Mouse (Mus musculus) hindbrain, postnatal 0 days (tissue): ENCODE measurements around the gene E330014E10Rik. TPM values are rescaled to one million over a fixed set of nuclear protein-coding genes. Genes with fewer than 3 reads are reported as not detected.
"Not testable (repeated sequence)": the region's sequence is repeated elsewhere in the genome, so short reads cannot be mapped to it uniquely, and the experiment has no call there.

Experiments
- ATAC-seq: fragments of 200-750 bp; cut with Nextera tagmentation; 2 replicates; pipeline ENCODE4 v1.8.0; 2017; ENCODE audit warnings: mild to moderate bottlenecking, moderate TSS enrichment, moderate library complexity
- DNase-seq: peaks from one replicate; pipeline ENCODE4 v3.0.0-alpha.2; 2015; ENCODE audit warnings: low spot score
- H3K27ac ChIP-seq: fragments of 300-500 bp; sonication (generic); 2 replicates; pipeline ENCODE4 v1.5.1; 2014; ENCODE audit warnings: mild to moderate bottlenecking
- H3K27me3 ChIP-seq: fragments of 300-500 bp; sonication (generic); 2 replicates; pipeline ENCODE4 v1.6.1; 2014; ENCODE audit warnings: low read length, mixed read lengths; ENCODE audit not compliant: insufficient read depth
- H3K36me3 ChIP-seq: fragments of 300-500 bp; sonication (generic); 2 replicates; pipeline ENCODE4 v1.6.1; 2014; ENCODE audit warnings: low read length, mixed read lengths; ENCODE audit not compliant: insufficient read depth
- H3K4me1 ChIP-seq: fragments of 300-500 bp; sonication (generic); 2 replicates; pipeline ENCODE4 v1.6.1; 2014; ENCODE audit warnings: antibody characterized with exemption, low read length, mixed read lengths; ENCODE audit not compliant: insufficient read depth
- H3K4me2 ChIP-seq: fragments of 300-500 bp; sonication (generic); 2 replicates; pipeline ENCODE4 v1.6.1; 2014; ENCODE audit warnings: low read depth, mild to moderate bottlenecking, low read length, moderate library complexity, mixed read lengths
- H3K4me3 ChIP-seq: fragments of 300-500 bp; sonication (generic); 2 replicates; pipeline ENCODE4 v1.5.1; 2014; ENCODE audit warnings: low read length
- H3K9ac ChIP-seq: fragments of 300-500 bp; sonication (generic); replicated peaks from 2 replicates; pipeline ENCODE4 v1.6.1; 2014; ENCODE audit warnings: mild to moderate bottlenecking, low read length, moderate library complexity, mixed read lengths
- H3K9me3 ChIP-seq: fragments of 300-500 bp; sonication (generic); 2 replicates; pipeline ENCODE4 v1.6.1; 2016; ENCODE audit warnings: low read length, mixed read lengths
- CTCF ChIP-seq: IDR thresholded peaks from 2 replicates; pipeline ENCODE4 v1.5.1; 2016; ENCODE audit warnings: antibody characterized with exemption, control low read depth, low read depth
- WGBS: fragments of 180-500 bp; shearing (Covaris S2); extraction: QIAGEN DNeasy Blood & Tissue Kit; methylation state at CpG from one replicate; pipeline ENCODE4 v1.1.7; 2014; 5-methylcytosine and 5-hydroxymethylcytosine counted together
- polyA plus RNA-seq: library from polyadenylated mRNA; unstranded; fragments of >200 nt; fragmentation: Nextera tagmentation; extraction: Ambion mirVana; gene quantifications from 2 replicates; pipeline ENCODE4 v1.2.1, GENCODE M21; 2015
- total RNA-seq: library from RNA; depleted of rRNA; stranded (reverse); fragments of >200 nt; gene quantifications from 2 replicates; pipeline ENCODE4 v1.2.3, GENCODE M21; 2014; rRNA removed

E330014E10Rik gene
- not detected in 2 replicates for total RNA-seq
- not detected in 2 replicates for polyA plus RNA-seq

- not testable (repeated sequence) for H3K9me3 ChIP-seq, H3K36me3 ChIP-seq, H3K4me2 ChIP-seq, H3K9ac ChIP-seq, ATAC-seq, DNase-seq, H3K4me1 ChIP-seq, H3K4me3 ChIP-seq, H3K27me3 ChIP-seq, H3K27ac ChIP-seq
- no CpG with 5 or more reads among the region's 2 CpGs for WGBS
Observed at GRCm38 (mm10) chr5:95775690-95776089, at the start of gene E330014E10Rik. Gene E330014E10Rik, plus strand, starts transcription at chr5:95775990.

DNA sequence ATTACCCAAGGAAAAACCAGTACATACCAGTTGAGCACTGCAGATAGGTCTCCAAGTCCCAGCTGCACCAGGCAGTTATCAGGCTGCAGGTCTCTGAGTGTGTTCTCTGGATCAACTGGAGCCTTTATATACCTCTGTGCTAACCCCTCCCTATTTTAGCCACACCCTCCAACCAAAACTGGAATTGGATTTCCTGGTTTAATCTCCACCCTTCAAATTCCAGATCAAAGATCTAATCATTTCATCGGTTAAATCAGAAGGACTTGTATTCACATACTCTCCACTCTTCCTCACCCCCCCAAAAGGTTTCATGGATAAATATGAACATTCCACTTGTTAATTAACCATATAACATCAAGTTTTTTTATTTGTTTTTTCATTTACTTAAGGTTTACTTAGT is 39.7 kb upstream of the E330014E10Rik start, which contains the start of gene Gm7978:
Gene Gm7978, minus strand, starts transcription at position 101 of the 400 bp plus-strand sequence.
- not testable (repeated sequence) for H3K36me3 ChIP-seq, H3K4me1 ChIP-seq, H3K9me3 ChIP-seq, H3K27ac ChIP-seq, ATAC-seq, DNase-seq, H3K4me3 ChIP-seq, H3K27me3 ChIP-seq, H3K4me2 ChIP-seq, H3K9ac ChIP-seq
- WGBS = no CpG with 5 or more reads among the region's 1 CpGs

DNA sequence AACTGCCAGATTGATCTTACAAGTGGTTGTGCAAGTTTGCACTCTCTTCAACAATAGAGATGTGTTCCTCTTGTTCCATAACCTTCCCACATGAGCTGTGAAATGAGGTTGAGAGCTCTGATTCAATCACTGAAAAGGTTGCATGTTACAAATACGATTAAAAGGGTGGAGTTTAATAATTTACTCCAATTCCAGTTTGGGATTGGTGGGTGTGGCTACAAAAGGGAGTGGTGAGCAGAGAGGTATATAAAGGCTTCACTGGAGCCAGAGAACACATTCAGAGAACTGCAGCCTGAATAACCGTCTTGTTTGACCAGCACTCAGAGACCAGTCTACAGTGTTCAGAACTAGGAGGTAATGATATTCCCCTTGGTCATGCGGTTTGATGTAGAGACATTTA is 34.1 kb upstream of the E330014E10Rik start, which contains the start of gene Gm7982:
Gene Gm7982, plus strand, starts transcription at position 301 of the 400 bp plus-strand sequence.
- not testable (repeated sequence) for H3K9ac ChIP-seq, H3K36me3 ChIP-seq
- WGBS = no CpG with 5 or more reads among the region's 3 CpGs

DNA sequence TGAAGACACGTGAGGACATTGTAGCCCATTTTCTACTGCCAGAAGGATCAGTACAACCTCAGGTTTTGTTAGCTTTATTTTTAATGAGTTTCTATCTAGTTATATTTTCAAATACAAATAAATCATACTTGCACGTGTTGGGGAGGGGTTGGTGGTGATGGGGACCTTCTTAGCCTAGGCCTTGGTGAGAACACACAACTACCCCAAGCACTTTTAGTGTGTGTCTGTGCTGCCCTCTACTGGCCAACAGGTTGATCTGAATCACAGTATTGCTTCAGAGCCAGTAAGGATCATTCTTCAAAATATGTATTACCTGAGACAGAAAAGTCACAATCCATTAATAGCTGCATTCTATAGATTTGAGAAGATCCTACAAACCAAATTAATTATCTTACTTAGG is 35.1 kb downstream of the E330014E10Rik start:
- not testable (repeated sequence) for H3K4me3 ChIP-seq, H3K9ac ChIP-seq, H3K4me2 ChIP-seq, H3K9me3 ChIP-seq, DNase-seq, H3K4me1 ChIP-seq, H3K27ac ChIP-seq, H3K36me3 ChIP-seq, ATAC-seq, H3K27me3 ChIP-seq
- WGBS = 63% methylated on average over 2 of the region's 2 CpGs

More for the DNA sequence above, 34.1 kb upstream of the E330014E10Rik start, which contains the start of gene Gm7982:
- H3K4me1 ChIP-seq, DNase-seq, H3K4me3 ChIP-seq, ATAC-seq, H3K27ac ChIP-seq, H3K27me3 ChIP-seq, H3K9me3 ChIP-seq, H3K4me2 ChIP-seq: not testable (repeated sequence)

GRCm38 (mm10) chr5:95836580-95836979 is 60.8 kb downstream of the E330014E10Rik start:
- H3K27ac ChIP-seq = no peak overlapping the region
- no peak for ATAC-seq
- no peak overlapping the region for H3K4me3 ChIP-seq
- TF ChIP-seq CTCF = no peak
- WGBS = 69% methylated on average over 4 of the region's 4 CpGs
- no peak for DNase-seq
- no peaks in the 10 kb centered on the region for H3K36me3 ChIP-seq
- peaks cover 5% of the 10 kb centered on the region; the same call in 1 of the 2 replicates for H3K9me3 ChIP-seq
- H3K27me3 ChIP-seq = no peaks in the 10 kb centered on the region
- H3K9ac ChIP-seq = no peak overlapping the region
- no peak overlapping the region for H3K4me2 ChIP-seq
- H3K4me1 ChIP-seq = no peaks in the 10 kb centered on the region

- Histone ChIP-seq H3K36me3 (no peaks in the 10 kb centered on the region), H3K9ac (no peak overlapping the region), H3K4me2 (no peak overlapping the region), H3K27ac (no peak overlapping the region), H3K9me3 (no peaks in the 10 kb centered on the region), H3K4me3 (no peak overlapping the region), H3K27me3 (no peaks in the 10 kb centered on the region), H3K4me1 (no peaks in the 10 kb centered on the region)
- DNase-seq (no peak), ATAC-seq (no peak)
- 86% methylated on average over 3 of the region's 3 CpGs for WGBS
- TF ChIP-seq CTCF = no peak
Observed at GRCm38 (mm10) chr5:95854030-95854429, 78.2 kb downstream of the E330014E10Rik start.

Other genes with a start within 250 kb of the E330014E10Rik start
- not detected in 2 replicates for gene Gm7971, start 181.1 kb upstream of the E330014E10Rik start, total RNA-seq
- gene Gm7971, start 181.1 kb upstream of the E330014E10Rik start, polyA plus RNA-seq = not detected in 2 replicates
- gene Gm7978, start 39.8 kb upstream of the E330014E10Rik start, total RNA-seq = not detected in 2 replicates
- not detected in 2 replicates for gene Gm7978, start 39.8 kb upstream of the E330014E10Rik start, polyA plus RNA-seq
- gene Gm7982, start 34.0 kb upstream of the E330014E10Rik start, total RNA-seq = not detected in 2 replicates
- gene Gm7982, start 34.0 kb upstream of the E330014E10Rik start, polyA plus RNA-seq = not detected in 2 replicates
- 0.14 TPM in 1 of 2 replicates, not detected in the other for gene Cxcl13, start 181.0 kb downstream of the E330014E10Rik start, total RNA-seq
- gene Cxcl13, start 181.0 kb downstream of the E330014E10Rik start, polyA plus RNA-seq = 0.38 and 0.42 TPM in 2 replicates